Mouse (Mus musculus) C2C12 (cell line): ENCODE results near the gene Defb36.

Experiments used
- CTCF ChIP-seq: IDR thresholded peaks from one replicate; pipeline ENCODE4 v1.5.1; 2011; ENCODE audit not compliant: control insufficient read depth, insufficient read depth, insufficient read length
- MAX ChIP-seq: IDR thresholded peaks from one replicate; pipeline ENCODE4 v1.6.1; 2011; ENCODE audit warnings: mild to moderate bottlenecking, control low read depth
- MYOD1 ChIP-seq: IDR thresholded peaks from one replicate; pipeline ENCODE4 v1.6.1; 2011; ENCODE audit warnings: low read depth; ENCODE audit not compliant: control insufficient read depth, insufficient read length
- USF1 ChIP-seq: IDR thresholded peaks from one replicate; pipeline ENCODE4 v1.6.1; 2011; ENCODE audit warnings: low read depth, mild to moderate bottlenecking, control low read depth, moderate library complexity

DNA sequence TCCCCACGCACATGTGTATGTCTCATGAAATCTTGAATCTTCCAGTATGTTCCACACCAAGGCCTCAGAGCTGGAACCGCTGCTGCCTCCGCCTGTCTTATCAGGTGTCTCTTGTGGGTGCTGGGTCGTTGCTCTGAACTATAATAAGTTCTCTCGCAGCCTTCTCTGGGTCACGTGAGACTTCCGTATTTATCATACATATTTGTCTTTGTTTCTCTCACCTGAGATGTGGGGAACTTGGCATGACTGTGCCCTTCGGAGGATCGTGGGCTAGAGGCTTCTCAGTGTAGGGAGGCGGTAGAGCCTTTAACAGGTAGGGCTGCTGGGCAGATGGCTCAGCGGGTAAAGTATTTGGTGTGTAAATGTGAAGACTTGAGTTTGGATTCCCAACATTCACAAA lies 23.5 kb upstream of the Defb36 start:
- TF ChIP-seq CTCF: no peak
- no peak for TF ChIP-seq MAX
- TF ChIP-seq USF1: no peak
- TF ChIP-seq MYOD1: no peak
